Mouse (Mus musculus) brain, embryonic 14.5 days (tissue): ENCODE measurements around the gene Rnf214. TPM values are rescaled to one million over a fixed set of nuclear protein-coding genes. Genes with fewer than 3 reads are reported as not detected.
"Not testable (repeated sequence)": the region's sequence is repeated elsewhere in the genome, so short reads cannot be mapped to it uniquely, and the experiment has no call there.

Experiments used
- DNase-seq: peaks from one replicate; pipeline ENCODE4 v3.0.0-alpha.2; 2011; ENCODE audit warnings: low read depth
- CTCF ChIP-seq: fragments of 200-500 bp; IDR thresholded peaks from 2 replicates; pipeline ENCODE4 v1.5.1; 2012; ENCODE audit warnings: inconsistent platforms, mild to moderate bottlenecking, moderate library complexity, borderline replicate concordance; ENCODE audit not compliant: insufficient read depth, insufficient read length; ENCODE audit errors: extremely low read depth
- POLR2A ChIP-seq: fragments of 200-500 bp; IDR thresholded peaks from 2 replicates; pipeline ENCODE4 v1.6.1; 2012; ENCODE audit warnings: mild to moderate bottlenecking, inconsistent platforms, borderline replicate concordance; ENCODE audit not compliant: poor library complexity, insufficient read depth, insufficient read length, severe bottlenecking; ENCODE audit errors: extremely low read depth
- polyA plus RNA-seq: library from polyadenylated mRNA; depleted of rRNA; stranded (reverse); fragments of >200 nt; gene quantifications from 2 replicates; pipeline ENCODE4 v1.2.3, GENCODE M21; 2012

The Rnf214 gene
- polyA plus RNA-seq, 1 experiment = 68.0 TPM

- TF ChIP-seq POLR2A (no peak), CTCF (no peak)
- DNase-seq = peak; percentile 73
Measured at GRCm38 (mm10) chr9:45849528-45850408, 56.9 kb downstream of the Rnf214 start.

GRCm38 (mm10) chr9:45846891-45847460, 59.7 kb downstream of the Rnf214 start:
- no peak for DNase-seq
- TF ChIP-seq POLR2A (no peak), CTCF (no peak)

DNA sequence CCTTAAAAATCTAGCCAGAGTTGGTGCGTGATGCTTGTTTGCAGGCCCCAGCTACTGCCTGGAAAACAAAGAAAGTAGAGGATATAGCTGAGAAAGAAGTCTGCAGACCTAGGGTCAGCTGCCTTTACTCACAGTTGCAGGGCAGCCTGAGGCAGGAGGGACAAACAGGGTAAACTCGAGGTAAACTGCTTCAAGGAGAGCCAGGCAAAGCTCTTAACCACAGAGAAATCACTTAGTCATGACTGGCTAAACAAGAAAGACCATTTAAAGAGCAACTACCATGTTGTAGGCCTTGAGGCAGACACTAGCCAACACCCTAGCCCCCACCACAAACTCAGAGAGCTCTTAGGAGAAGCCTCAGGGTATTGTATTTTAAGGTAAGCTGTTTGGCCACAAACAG, 60.5 kb downstream of the Rnf214 start:
- not testable (repeated sequence) for DNase-seq

DNA sequence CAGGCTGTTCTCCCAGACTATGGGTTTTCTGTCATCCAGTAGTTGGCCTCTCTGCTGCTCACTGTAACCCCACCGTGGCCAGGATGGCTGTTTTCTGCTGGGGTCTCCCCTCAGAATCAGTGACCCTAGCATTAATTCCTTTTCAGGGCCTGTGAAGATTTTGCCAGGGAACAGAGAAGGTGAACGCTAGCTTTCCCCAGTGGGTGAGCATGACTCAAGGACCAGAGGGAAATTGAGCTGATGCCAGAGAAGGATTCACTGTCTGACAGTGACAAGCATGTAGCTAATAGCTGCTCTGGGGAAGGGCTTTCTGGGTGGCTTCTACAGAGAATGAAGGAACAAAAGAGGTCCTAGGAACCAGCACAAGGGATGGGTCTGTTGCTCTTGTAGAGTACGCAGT, 61.2 kb downstream of the Rnf214 start:
- DNase-seq = no peak
- TF ChIP-seq CTCF = no peak
- TF ChIP-seq POLR2A = no peak

DNA sequence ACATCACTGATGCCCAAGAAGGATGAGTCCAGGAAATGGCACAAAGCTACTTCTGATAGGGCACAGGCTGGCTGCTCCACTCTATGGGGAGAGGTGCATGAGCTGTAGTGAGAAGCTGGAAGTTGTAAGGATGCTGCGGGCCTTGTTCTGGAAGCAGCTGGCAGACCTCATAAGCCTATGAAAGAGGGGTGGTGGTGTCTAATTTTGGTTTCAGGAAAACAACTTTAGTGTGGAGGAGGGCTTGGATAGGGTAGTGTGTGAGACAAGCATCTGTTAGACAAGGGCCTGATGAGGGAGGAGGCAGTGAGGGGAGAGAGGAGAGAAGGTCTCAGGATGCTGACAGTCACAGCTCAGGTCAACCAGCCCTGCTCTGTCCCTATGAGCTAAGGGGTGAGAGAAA, 62.9 kb downstream of the Rnf214 start:
- TF ChIP-seq CTCF (no peak), POLR2A (no peak)
- no peak for DNase-seq

DNA sequence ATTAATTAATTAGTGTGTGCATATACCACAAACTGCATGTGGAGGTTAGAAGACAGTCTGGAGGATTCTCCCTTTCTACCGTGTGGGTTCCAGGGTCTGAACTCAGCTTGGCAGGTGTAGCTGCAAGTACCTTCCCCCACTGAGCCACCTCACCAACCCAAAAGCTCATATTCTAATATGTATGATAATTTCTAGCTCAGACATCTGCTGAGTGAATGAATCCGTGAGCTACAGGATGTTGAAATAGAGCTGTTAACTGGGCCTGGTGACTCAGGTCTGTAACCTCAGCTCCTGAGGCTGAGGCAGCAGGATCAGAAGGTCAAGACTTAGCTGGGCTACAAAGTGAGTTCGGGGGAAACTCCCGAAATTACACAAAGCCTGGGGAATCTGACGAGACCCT, 63.7 kb downstream of the Rnf214 start:
- no peak for DNase-seq
- TF ChIP-seq CTCF (no peak), POLR2A (no peak)

DNA sequence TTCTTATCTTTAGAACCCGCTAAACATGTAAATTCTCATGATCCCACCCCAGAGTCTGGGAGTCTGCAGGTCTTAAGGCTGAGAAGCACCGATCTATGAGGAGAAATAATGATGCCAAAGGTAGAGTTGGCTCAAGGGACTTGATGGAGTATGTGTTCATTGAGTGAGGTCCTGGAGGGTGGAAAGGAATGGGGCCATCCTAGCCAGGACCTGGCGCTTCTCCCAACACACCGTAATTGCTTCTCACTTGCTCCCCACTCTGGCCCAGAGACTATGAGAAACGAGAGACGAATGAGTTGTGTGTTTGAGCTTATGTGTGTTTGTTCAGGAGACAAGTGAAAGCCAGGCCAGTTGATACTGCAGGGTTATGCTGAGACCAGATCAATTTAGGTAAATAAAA, 65.3 kb downstream of the Rnf214 start:
- DNase-seq = no peak
- TF ChIP-seq POLR2A = no peak
- no peak for TF ChIP-seq CTCF

- no peak for DNase-seq
- TF ChIP-seq CTCF = no peak
- TF ChIP-seq POLR2A = no peak
Measured at GRCm38 (mm10) chr9:45840331-45840730, 66.4 kb downstream of the Rnf214 start.

DNA sequence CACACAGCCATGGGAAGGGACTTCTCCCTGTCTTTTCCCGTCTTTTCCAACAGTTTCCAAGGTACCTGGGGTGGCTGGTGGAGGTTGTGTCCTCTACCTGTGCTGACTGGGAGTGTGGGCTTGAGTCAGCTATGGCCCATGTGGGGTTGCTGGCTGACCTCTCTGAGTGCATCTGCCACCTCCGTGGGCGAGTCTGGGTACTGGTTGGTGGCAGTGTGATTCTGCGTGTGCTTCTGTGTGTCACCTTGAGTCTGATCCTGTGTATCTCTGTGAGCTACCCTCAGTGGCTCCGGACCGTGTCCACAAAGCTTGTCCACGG, 66.8 kb downstream of the Rnf214 start:
- TF ChIP-seq CTCF (no peak), POLR2A (no peak)
- no peak for DNase-seq

DNA sequence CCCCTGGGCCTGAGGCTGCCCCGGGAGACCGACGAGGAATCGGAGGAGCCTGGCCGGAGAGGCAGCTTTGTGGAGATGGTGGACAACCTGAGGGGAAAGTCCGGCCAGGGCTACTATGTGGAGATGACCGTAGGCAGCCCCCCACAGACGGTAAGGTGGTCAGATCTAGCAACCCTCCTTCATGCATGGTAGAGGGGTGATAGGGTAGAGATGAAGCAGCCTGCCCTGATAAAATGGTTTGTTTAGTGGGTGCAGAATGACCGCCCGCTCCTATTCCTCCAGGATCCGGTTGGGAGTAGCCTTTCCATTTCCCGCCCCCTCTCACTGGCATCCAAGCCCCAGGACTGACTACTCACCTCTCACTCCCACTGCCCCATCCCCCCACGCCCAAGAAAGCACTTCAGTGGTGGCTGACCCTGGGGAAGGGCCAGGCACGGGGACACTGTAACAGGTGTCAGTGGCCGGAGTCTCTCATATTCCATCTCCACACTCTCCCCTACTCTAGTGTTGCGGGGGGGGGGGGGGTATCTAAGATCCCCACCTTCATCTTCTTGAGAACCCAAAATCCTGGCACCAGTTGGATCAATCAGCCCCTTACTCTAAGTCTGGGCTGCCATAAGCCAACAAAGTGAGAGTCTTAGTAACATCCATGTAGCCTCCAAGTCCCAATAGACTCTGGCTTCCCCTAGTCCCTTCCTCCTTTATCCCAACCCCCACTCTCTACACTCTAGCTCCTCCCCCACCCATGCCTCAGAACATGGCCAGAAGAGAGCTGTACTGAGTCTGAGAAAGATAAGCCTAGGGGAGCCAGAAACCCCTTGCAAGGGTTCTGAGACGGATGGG, 67.4 kb downstream of the Rnf214 start:
- peak; percentile 14 for DNase-seq
- TF ChIP-seq POLR2A = no peak
- TF ChIP-seq CTCF = no peak

- TF ChIP-seq POLR2A (0 out of 2 replicates have a peak, but pooled peaks have one; percentile 30), CTCF (peak; percentile 48; the same call in 1 of the 2 replicates)
- DNase-seq = peak; percentile 98
Measured at GRCm38 (mm10) chr9:45838434-45839138, 68.1 kb downstream of the Rnf214 start, which contains the start of gene Bace1. Gene Bace1 (plus strand): TSS chr9:45838580.
